Mouse (Mus musculus) heart, postnatal 0 days (tissue): ENCODE results near the gene A730061H03Rik.

Experiments
- CTCF ChIP-seq: IDR thresholded peaks from 2 replicates; pipeline ENCODE4 v1.5.1; 2016; ENCODE audit warnings: antibody characterized with exemption, control low read depth, low read depth
- EP300 ChIP-seq: IDR thresholded peaks from 2 replicates; pipeline ENCODE4 v1.6.1; 2016; ENCODE audit warnings: antibody characterized with exemption, low read depth

DNA sequence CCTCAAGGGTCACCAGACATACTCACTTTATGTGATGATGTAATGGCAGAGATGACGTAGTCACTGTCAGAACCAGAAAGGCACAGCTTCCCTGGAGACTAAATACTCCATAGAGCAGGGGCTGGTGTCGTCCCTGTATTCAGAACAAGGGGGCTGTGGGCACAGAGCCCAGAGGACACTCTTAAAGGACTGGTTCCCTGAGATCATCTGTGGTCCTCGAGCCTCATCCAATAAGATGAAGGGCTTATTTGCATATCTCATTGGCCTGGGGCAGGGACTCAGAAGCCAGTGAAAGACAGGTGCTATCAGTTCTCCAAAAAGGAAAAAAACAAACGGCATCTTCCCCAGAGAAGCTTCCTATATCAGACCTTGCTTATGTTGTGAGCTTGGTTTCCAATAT, 36.1 kb downstream of the A730061H03Rik start:
- TF ChIP-seq CTCF (no peak), EP300 (no peak)
